Mouse (Mus musculus) spleen, adult 2 months (tissue): ENCODE data around the gene Wbp4.

Source experiments
- CTCF ChIP-seq: fragments of 200-500 bp; IDR thresholded peaks from 2 replicates; pipeline ENCODE4 v1.5.1; 2011; ENCODE audit warnings: mild to moderate bottlenecking, inconsistent platforms; ENCODE audit not compliant: insufficient read depth, insufficient read length, insufficient replicate concordance; ENCODE audit errors: extremely low read depth
- POLR2A ChIP-seq: fragments of 200-500 bp; IDR thresholded peaks from 2 replicates; pipeline ENCODE4 v1.6.1; 2011; ENCODE audit warnings: low read depth, low read length, inconsistent platforms

- no peak for TF ChIP-seq POLR2A
- no peak for TF ChIP-seq CTCF
These were observed 24.9 kb upstream of the Wbp4 start for GRCm38 (mm10) chr14:79506207-79506606.
